Mouse (Mus musculus): Measurements from ENCODE around the gene Arl13a.

DNA sequence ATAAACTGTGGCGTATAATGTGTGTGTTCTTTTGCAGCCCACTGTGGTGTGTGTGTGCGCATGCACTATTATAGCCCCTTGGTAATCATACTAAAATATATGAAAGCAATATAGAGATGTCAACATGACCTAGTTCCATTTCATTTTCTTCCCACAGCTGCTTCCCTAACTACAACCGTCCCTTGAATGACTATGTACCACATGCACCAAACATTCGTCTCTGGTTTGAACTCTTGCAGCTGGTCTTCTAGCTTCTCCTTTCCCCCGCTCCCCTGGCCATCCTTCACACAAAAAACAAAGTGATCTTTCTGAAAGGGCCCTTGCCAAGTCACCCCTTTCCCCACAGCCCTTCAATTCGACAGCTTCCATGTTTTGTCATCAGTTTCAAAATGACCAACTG lies 47.3 kb upstream of the Arl13a start:
- no peak for TF ChIP-seq CTCF (IDR thresholded peaks at IDR 0.05; ENCODE audit: borderline replicate concordance, control insufficient read depth, extremely low read depth, insufficient read depth, low read length, poor library complexity)
- no peak for TF ChIP-seq POLR2A (IDR thresholded peaks at IDR 0.05; ENCODE audit: control insufficient read depth, extremely low read depth, insufficient read depth, low read length, poor library complexity)
